Mouse (Mus musculus) midbrain, embryonic 10.5 days (tissue): Measurements from ENCODE around the gene Gmppb. TPM values are rescaled to one million over a fixed set of nuclear protein-coding genes. Genes with fewer than 3 reads are reported as not detected.
"Not testable (repeated sequence)": the region's sequence is repeated elsewhere in the genome, so short reads cannot be mapped to it uniquely, and the experiment has no call there.

Experiments used
- DNase-seq: peaks from one replicate; pipeline ENCODE4 v3.0.0-alpha.2; 2017; ENCODE audit warnings: low spot score
- H3K27ac ChIP-seq: fragments of 300-500 bp; sonication (generic); replicated peaks from 2 replicates; pipeline ENCODE4 v1.5.1; 2016; ENCODE audit warnings: mild to moderate bottlenecking
- H3K27me3 ChIP-seq: fragments of 300-500 bp; sonication (generic); 2 replicates; pipeline ENCODE4 v1.6.1; 2016; ENCODE audit warnings: low read depth, mild to moderate bottlenecking; ENCODE audit not compliant: poor library complexity, severe bottlenecking
- H3K36me3 ChIP-seq: fragments of 300-500 bp; sonication (generic); 2 replicates; pipeline ENCODE4 v1.6.1; 2016; ENCODE audit warnings: mild to moderate bottlenecking, moderate library complexity
- H3K4me1 ChIP-seq: fragments of 300-500 bp; sonication (generic); 2 replicates; pipeline ENCODE4 v1.6.1; 2016
- H3K4me3 ChIP-seq: fragments of 300-500 bp; sonication (generic); 2 replicates; pipeline ENCODE4 v1.5.1; 2016; ENCODE audit warnings: mild to moderate bottlenecking, moderate library complexity
- H3K9me3 ChIP-seq: fragments of 300-500 bp; sonication (generic); replicated peaks from 2 replicates; pipeline ENCODE4 v1.6.1; 2016; ENCODE audit warnings: mild to moderate bottlenecking
- WGBS: fragments of 180-500 bp; shearing (Covaris S2); methylation state at CpG from one replicate; pipeline ENCODE4 v1.1.7; 2016; 5-methylcytosine and 5-hydroxymethylcytosine counted together
- polyA plus RNA-seq: library from polyadenylated mRNA; unstranded; fragments of >200 nt; fragmentation: Nextera tagmentation; extraction: Ambion mirVana; gene quantifications from 2 replicates; pipeline ENCODE4 v1.2.1, GENCODE M21; 2016

The Gmppb gene
- 26.0 and 26.2 TPM in 2 replicates for polyA plus RNA-seq

GRCm38 (mm10) chr9:108049016-108049455 lies at the start of gene Gmppb:
Gene Gmppb (plus strand): TSS chr9:108049242.
- Histone ChIP-seq H3K9me3 (no peaks in the 10 kb centered on the region), H3K4me1 (peaks cover 34% of the 10 kb centered on the region), H3K36me3 (peaks cover 63% of the 10 kb centered on the region), H3K27me3 (no peaks in the 10 kb centered on the region), H3K27ac (peak within 1 kb of the TSS; percentile 76), H3K4me3 (peak within 1 kb of the TSS; percentile 62)
- DNase-seq = peak; percentile 96
- WGBS = under 1% methylated on average over 39 of the region's 39 CpGs

GRCm38 (mm10) chr9:108001922-108002770 lies 46.9 kb upstream of the Gmppb start, which contains the start of gene Ip6k1:
Gene Ip6k1 (plus strand): TSS chr9:108002501.
- peak; percentile 99 for DNase-seq
- H3K27me3 ChIP-seq = no peaks in the 10 kb centered on the region
- peak within 1 kb of the TSS; percentile 97 for H3K4me3 ChIP-seq
- no peaks in the 10 kb centered on the region for H3K9me3 ChIP-seq
- under 1% methylated on average over 51 of the region's 51 CpGs for WGBS
- peaks cover 11% of the 10 kb centered on the region for H3K36me3 ChIP-seq
- peaks cover 31% of the 10 kb centered on the region for H3K4me1 ChIP-seq
- peak within 1 kb of the TSS; percentile 96 for H3K27ac ChIP-seq

GRCm38 (mm10) chr9:108002778-108003530 lies 46.1 kb upstream of the Gmppb start:
- H3K27ac ChIP-seq = peak overlapping the region; percentile 96
- H3K36me3 ChIP-seq = peaks cover 14% of the 10 kb centered on the region
- H3K4me3 ChIP-seq = peak overlapping the region; percentile 97
- no peaks in the 10 kb centered on the region for H3K9me3 ChIP-seq
- peaks cover 31% of the 10 kb centered on the region for H3K4me1 ChIP-seq
- H3K27me3 ChIP-seq = no peaks in the 10 kb centered on the region
- DNase-seq = no peak
- WGBS = under 1% methylated on average over 50 of the region's 50 CpGs

GRCm38 (mm10) chr9:108003531-108003890 lies 45.5 kb upstream of the Gmppb start:
- peak overlapping the region; percentile 96 for H3K27ac ChIP-seq
- 26% methylated on average over 8 of the region's 8 CpGs for WGBS
- peaks cover 16% of the 10 kb centered on the region for H3K36me3 ChIP-seq
- H3K4me1 ChIP-seq = peaks cover 31% of the 10 kb centered on the region
- DNase-seq = peak; percentile 25
- H3K9me3 ChIP-seq = no peaks in the 10 kb centered on the region
- H3K4me3 ChIP-seq = peak overlapping the region; percentile 97
- H3K27me3 ChIP-seq = no peaks in the 10 kb centered on the region

GRCm38 (mm10) chr9:108008041-108008440 lies 41.0 kb upstream of the Gmppb start:
- no peak for DNase-seq
- Histone ChIP-seq H3K4me3 (no peak overlapping the region), H3K36me3 (peaks cover 44% of the 10 kb centered on the region), H3K4me1 (peaks cover 22% of the 10 kb centered on the region), H3K9me3 (no peaks in the 10 kb centered on the region), H3K27me3 (no peaks in the 10 kb centered on the region), H3K27ac (no peak overlapping the region)
- 88% methylated on average over 5 of the region's 5 CpGs for WGBS

- H3K27ac ChIP-seq = no peak overlapping the region
- H3K9me3 ChIP-seq = no peaks in the 10 kb centered on the region
- H3K4me3 ChIP-seq = no peak overlapping the region
- 0 out of 2 replicates have a peak, but pooled peaks cover under 1% of the 10 kb centered on the region for H3K4me1 ChIP-seq
- no peak for DNase-seq
- H3K27me3 ChIP-seq = no peaks in the 10 kb centered on the region
- peaks cover 52% of the 10 kb centered on the region for H3K36me3 ChIP-seq
Measured at GRCm38 (mm10) chr9:108010385-108010784, 38.7 kb upstream of the Gmppb start.

- DNase-seq, H3K9me3 ChIP-seq, H3K4me3 ChIP-seq, H3K4me1 ChIP-seq, H3K27me3 ChIP-seq, H3K27ac ChIP-seq: not testable (repeated sequence)
- 97% methylated on average over 2 of the region's 2 CpGs for WGBS
- H3K36me3 ChIP-seq = peaks cover 62% of the 10 kb centered on the region
Measured at GRCm38 (mm10) chr9:108013577-108013976, 35.5 kb upstream of the Gmppb start.

GRCm38 (mm10) chr9:108017127-108017526 lies 31.9 kb upstream of the Gmppb start:
- no peaks in the 10 kb centered on the region for H3K27me3 ChIP-seq
- H3K27ac ChIP-seq = no peak overlapping the region
- no peaks in the 10 kb centered on the region for H3K9me3 ChIP-seq
- H3K36me3 ChIP-seq = peaks cover 44% of the 10 kb centered on the region
- DNase-seq = no peak
- H3K4me3 ChIP-seq = no peak overlapping the region
- 85% methylated on average over 3 of the region's 3 CpGs for WGBS
- no peaks in the 10 kb centered on the region for H3K4me1 ChIP-seq

- Histone ChIP-seq H3K36me3 (peaks cover 36% of the 10 kb centered on the region), H3K27me3 (no peaks in the 10 kb centered on the region), H3K4me3 (no peak overlapping the region), H3K9me3 (no peaks in the 10 kb centered on the region), H3K27ac (no peak overlapping the region), H3K4me1 (no peaks in the 10 kb centered on the region)
- WGBS = 96% methylated on average over 1 of the region's 1 CpGs
- no peak for DNase-seq
Measured at GRCm38 (mm10) chr9:108020741-108021140, 28.3 kb upstream of the Gmppb start.

- no peak for DNase-seq
- Histone ChIP-seq H3K36me3 (peaks cover 47% of the 10 kb centered on the region), H3K9me3 (peaks cover 7% of the 10 kb centered on the region; the same call in 1 of the 2 replicates), H3K4me1 (no peaks in the 10 kb centered on the region), H3K4me3 (no peak overlapping the region), H3K27ac (no peak overlapping the region), H3K27me3 (no peaks in the 10 kb centered on the region)
- WGBS = 88% methylated on average over 3 of the region's 3 CpGs
Measured at GRCm38 (mm10) chr9:108023216-108023615, 25.8 kb upstream of the Gmppb start.

GRCm38 (mm10) chr9:108026584-108026983 lies 22.5 kb upstream of the Gmppb start:
- Histone ChIP-seq H3K9me3 (peaks cover 7% of the 10 kb centered on the region; the same call in 1 of the 2 replicates), H3K4me1 (no peaks in the 10 kb centered on the region), H3K27me3 (no peaks in the 10 kb centered on the region), H3K27ac (no peak overlapping the region), H3K36me3 (peaks cover 70% of the 10 kb centered on the region), H3K4me3 (no peak overlapping the region)
- DNase-seq = no peak
- 92% methylated on average over 3 of the region's 3 CpGs for WGBS

- H3K9me3 ChIP-seq = peaks cover 7% of the 10 kb centered on the region; the same call in 1 of the 2 replicates
- WGBS = 94% methylated on average over 3 of the region's 3 CpGs
- no peak for DNase-seq
- H3K27me3 ChIP-seq = no peaks in the 10 kb centered on the region
- no peaks in the 10 kb centered on the region for H3K4me1 ChIP-seq
- no peak overlapping the region for H3K27ac ChIP-seq
- H3K36me3 ChIP-seq = peaks cover 83% of the 10 kb centered on the region
- H3K4me3 ChIP-seq = no peak overlapping the region
Measured at GRCm38 (mm10) chr9:108027867-108028266, 21.2 kb upstream of the Gmppb start.
